Mouse (Mus musculus): ENCODE results near the gene Kxd1.

Kxd1 gene

GRCm38 (mm10) chr8:70493692-70494415 lies 33.9 kb downstream of the Kxd1 start:
- DNase-seq (ENCODE audit: low read depth, low spot score) = no peak

- DNase-seq (ENCODE audit: low read depth, low spot score) = no peak
Measured at GRCm38 (mm10) chr8:70492664-70493640, 34.8 kb downstream of the Kxd1 start, which contains the start of gene Crlf1. Gene Crlf1, plus strand, starts transcription at chr8:70493158.

- no peak for DNase-seq (ENCODE audit: low read depth, low spot score)
Measured at GRCm38 (mm10) chr8:70490880-70491495, 36.8 kb downstream of the Kxd1 start.

GRCm38 (mm10) chr8:70490061-70490879 lies 37.5 kb downstream of the Kxd1 start:
- DNase-seq (ENCODE audit: low read depth, low spot score) = no peak

- DNase-seq (ENCODE audit: low read depth, low spot score) = no peak
Measured at GRCm38 (mm10) chr8:70489576-70489975, 38.2 kb downstream of the Kxd1 start.

- DNase-seq (ENCODE audit: low read depth, low spot score) = no peak
Measured at GRCm38 (mm10) chr8:70488931-70489470, 38.8 kb downstream of the Kxd1 start.

GRCm38 (mm10) chr8:70487993-70488796 lies 39.6 kb downstream of the Kxd1 start:
- no peak for DNase-seq (ENCODE audit: low read depth, low spot score)

GRCm38 (mm10) chr8:70486941-70487520 lies 40.7 kb downstream of the Kxd1 start, which contains the start of gene Tmem59l:
Gene Tmem59l, minus strand, starts transcription at chr8:70487358.
- no peak for DNase-seq (ENCODE audit: low read depth, low spot score)

- DNase-seq (ENCODE audit: low read depth, low spot score) = no peak
Measured at GRCm38 (mm10) chr8:70486191-70486681, 41.5 kb downstream of the Kxd1 start.

- DNase-seq (ENCODE audit: low read depth, low spot score) = no peak
Measured at GRCm38 (mm10) chr8:70482943-70483342, 44.8 kb downstream of the Kxd1 start.

GRCm38 (mm10) chr8:70481908-70482307 lies 45.8 kb downstream of the Kxd1 start:
- no peak for DNase-seq (ENCODE audit: low read depth, low spot score)

- DNase-seq (ENCODE audit: low read depth, low spot score) = no peak
Measured at GRCm38 (mm10) chr8:70477269-70477982, 50.3 kb downstream of the Kxd1 start.

GRCm38 (mm10) chr8:70476333-70477268 lies 51.2 kb downstream of the Kxd1 start, which contains the start of gene Klhl26:
Gene Klhl26, minus strand, starts transcription at chr8:70476968.
- DNase-seq (ENCODE audit: low read depth, low spot score) = peak; percentile 93

GRCm38 (mm10) chr8:70471856-70472255 lies 55.9 kb downstream of the Kxd1 start:
- DNase-seq (ENCODE audit: low read depth, low spot score) = no peak

GRCm38 (mm10) chr8:70469938-70470337 lies 57.8 kb downstream of the Kxd1 start:
- DNase-seq (ENCODE audit: low read depth, low spot score) = no peak

- no peak for DNase-seq (ENCODE audit: low read depth, low spot score)
Measured at GRCm38 (mm10) chr8:70469295-70469916, 58.4 kb downstream of the Kxd1 start.

GRCm38 (mm10) chr8:70468733-70469132 lies 59.0 kb downstream of the Kxd1 start:
- no peak for DNase-seq (ENCODE audit: low read depth, low spot score)
